Mouse (Mus musculus) CH12.LX (cell line): Measurements from ENCODE around the gene Eefsec.

Experiments used
- BHLHE40 ChIP-seq: IDR thresholded peaks from 2 replicates; pipeline ENCODE4 v1.6.1; 2011; ENCODE audit warnings: mild to moderate bottlenecking, low read depth, low read length, improper control_type of control experiment
- CHD1 ChIP-seq: IDR thresholded peaks from 2 replicates; pipeline ENCODE4 v1.6.1; 2012; ENCODE audit warnings: low read depth, low read length, improper control_type of control experiment, inconsistent platforms
- CTCF ChIP-seq, 2 experiments: IDR thresholded peaks in 1 of 2; conservative IDR thresholded peaks in 1 of 2; 2 replicates each; pipeline ENCODE4 v1.5.1; 2011 to 2012; ENCODE audit warnings: low read depth in 2 of 2, low read length in 2 of 2, improper control_type of control experiment in 1 of 2, inconsistent platforms in 1 of 2, mild to moderate bottlenecking in 1 of 2, moderate library complexity in 1 of 2
- EP300 ChIP-seq: IDR thresholded peaks from 2 replicates; pipeline ENCODE4 v1.6.1; 2011; ENCODE audit warnings: low read length, improper control_type of control experiment
- GABPA ChIP-seq: IDR thresholded peaks from 2 replicates; pipeline ENCODE4 v1.6.1; 2012; ENCODE audit warnings: low read depth, low read length, improper control_type of control experiment, inconsistent platforms; ENCODE audit not compliant: insufficient replicate concordance
- KAT2A ChIP-seq: IDR thresholded peaks from 2 replicates; pipeline ENCODE4 v1.6.1; 2012; ENCODE audit warnings: low read length, improper control_type of control experiment, inconsistent platforms; ENCODE audit not compliant: insufficient replicate concordance
- MAFK ChIP-seq: IDR thresholded peaks from 2 replicates; pipeline ENCODE4 v1.6.1; 2011; ENCODE audit warnings: low read length, improper control_type of control experiment; ENCODE audit not compliant: insufficient replicate concordance
- MAX ChIP-seq: IDR thresholded peaks from 2 replicates; pipeline ENCODE4 v1.6.1; 2011; ENCODE audit warnings: low read length, improper control_type of control experiment
- MYC ChIP-seq: IDR thresholded peaks from 2 replicates; pipeline ENCODE4 v1.6.1; 2011; ENCODE audit warnings: low read depth, mild to moderate bottlenecking, improper control_type of control experiment, low read length
- POLR2A ChIP-seq: IDR thresholded peaks from 2 replicates; pipeline ENCODE4 v1.6.1; 2011; ENCODE audit warnings: low read depth, mild to moderate bottlenecking, improper control_type of control experiment, low read length
- TBP ChIP-seq: conservative IDR thresholded peaks from 2 replicates; pipeline ENCODE4 v1.6.1; 2011; ENCODE audit warnings: low read depth, low read length, improper control_type of control experiment
- USF2 ChIP-seq: conservative IDR thresholded peaks from 2 replicates; pipeline ENCODE4 v1.6.1; 2011; ENCODE audit warnings: low read depth, low read length, improper control_type of control experiment
- ZNF384 ChIP-seq: IDR thresholded peaks from 2 replicates; pipeline ENCODE4 v1.6.1; 2012; ENCODE audit warnings: low read depth, low read length, improper control_type of control experiment, inconsistent platforms

GRCm38 (mm10) chr6:88251396-88251795, 194.9 kb downstream of the Eefsec start:
- no peak for TF ChIP-seq TBP
- no peak for TF ChIP-seq POLR2A
- TF ChIP-seq CTCF (conservative IDR thresholded peaks at IDR 0.05 in 1 of 2, IDR thresholded peaks at IDR 0.05 in 1 of 2; ENCODE audit: low read depth in 2 of 2, low read length in 2 of 2) = no peak
- TF ChIP-seq BHLHE40 = no peak
- TF ChIP-seq MAX = no peak
- no peak for TF ChIP-seq MYC
- TF ChIP-seq USF2 = no peak
- TF ChIP-seq ZNF384 = no peak
- no peak for TF ChIP-seq KAT2A
- no peak for TF ChIP-seq GABPA
- TF ChIP-seq EP300 = no peak
- TF ChIP-seq CHD1 = no peak
- TF ChIP-seq MAFK = no peak
